Mouse (Mus musculus) skeletal muscle tissue, adult 2 months (tissue): Measurements from ENCODE around the gene Rabl6.

Experiments
- DNase-seq: peaks from one replicate; pipeline ENCODE4 v3.0.0-alpha.2; 2012; ENCODE audit warnings: low read depth, low spot score

Rabl6 gene

GRCm38 (mm10) chr2:25546811-25547491 is 61.4 kb downstream of the Rabl6 start, which contains the start of gene Traf2:
Traf2 (minus strand) TSS chr2:25546940.
- peak; percentile 98 for DNase-seq

GRCm38 (mm10) chr2:25545996-25546810 is 62.1 kb downstream of the Rabl6 start:
- DNase-seq: peak; percentile 57

DNA sequence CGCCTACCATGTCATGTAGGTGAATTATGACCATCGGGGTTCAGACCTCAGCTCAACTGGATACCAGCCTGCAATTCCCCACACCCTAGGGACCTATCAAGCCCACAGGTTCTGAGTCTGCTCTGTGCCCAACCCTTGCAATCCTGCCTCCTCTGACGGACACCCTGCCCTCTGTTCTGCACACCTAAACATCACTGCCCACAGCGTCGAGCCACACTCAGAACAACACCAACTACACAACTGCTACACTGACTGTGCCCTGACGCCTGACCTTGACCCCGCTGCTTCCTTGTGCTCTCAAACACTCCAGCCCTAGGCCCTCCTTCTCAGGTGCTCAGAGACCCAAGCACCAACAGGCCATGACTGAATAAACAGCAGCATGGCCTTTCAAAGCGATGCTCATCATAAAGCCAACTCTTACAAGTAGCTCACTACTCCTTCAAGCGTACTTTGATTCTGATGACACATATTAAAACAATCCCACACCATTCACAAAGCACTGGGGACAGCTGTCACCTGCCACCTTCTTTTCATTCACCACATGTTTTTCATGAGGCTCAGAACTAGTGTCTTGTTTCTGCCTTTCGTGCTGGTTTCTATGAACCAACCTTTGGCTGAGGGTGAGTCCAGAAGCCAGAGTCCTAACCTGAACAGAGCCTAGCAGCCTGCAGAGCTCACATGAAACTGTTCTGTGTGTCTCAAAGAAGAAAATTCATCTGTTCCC is 66.5 kb downstream of the Rabl6 start:
- DNase-seq: no peak

DNA sequence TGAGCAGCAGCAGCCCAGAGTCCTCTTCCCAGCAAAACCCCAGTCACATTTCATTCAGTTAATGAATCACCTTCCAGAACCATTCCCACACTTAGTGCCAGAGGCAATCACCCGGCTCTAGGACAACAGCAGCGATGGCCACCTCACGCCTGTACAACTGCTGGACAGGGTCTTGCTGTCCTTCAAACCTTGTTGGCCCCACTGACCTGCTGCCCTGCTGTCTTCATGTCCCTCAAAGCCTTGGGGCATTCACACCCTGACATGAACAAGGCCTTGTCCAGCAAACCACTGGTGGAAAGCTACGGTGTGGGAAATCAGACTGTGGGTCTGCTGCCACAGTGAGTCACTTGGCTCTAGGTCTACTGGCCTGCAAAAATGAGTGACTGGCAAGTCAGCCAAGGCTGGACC is 67.8 kb downstream of the Rabl6 start:
- no peak for DNase-seq

DNA sequence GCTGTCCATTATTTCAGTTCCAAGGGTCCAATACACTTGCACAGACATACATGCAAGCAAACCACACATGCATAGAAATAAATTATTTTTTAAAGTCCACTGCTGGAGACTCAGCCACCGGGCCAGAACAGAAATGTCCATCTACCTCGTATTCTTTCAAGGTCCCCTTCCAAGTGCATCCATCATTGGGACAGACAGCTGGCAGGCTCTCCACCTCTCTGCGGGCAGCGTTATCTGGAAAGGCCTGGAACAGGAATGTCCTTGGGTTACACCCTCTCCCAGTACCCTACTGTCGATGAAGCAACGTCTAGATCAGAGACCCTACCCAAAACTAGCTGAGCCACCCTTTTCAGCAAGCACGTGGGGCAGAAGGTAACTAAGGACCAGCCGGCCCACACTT is 71.8 kb downstream of the Rabl6 start:
- DNase-seq: no peak

- no peak for DNase-seq
These were observed 73.5 kb downstream of the Rabl6 start for GRCm38 (mm10) chr2:25534866-25535182.

GRCm38 (mm10) chr2:25534178-25534865 is 74.0 kb downstream of the Rabl6 start:
- peak; percentile 95 for DNase-seq

- no peak for DNase-seq
These were observed 74.6 kb downstream of the Rabl6 start for GRCm38 (mm10) chr2:25533707-25534106.
